Mouse (Mus musculus) neutrophil, adult 5-6 weeks (primary cell): ENCODE data around the gene Klhdc4. TPM values are rescaled to one million over a fixed set of nuclear protein-coding genes. Genes with fewer than 3 reads are reported as not detected.
A peak's percentile ranks its signal among the peaks of the same experiment; 100 is the strongest.

Source experiments
- ATAC-seq: fragments of 151-379, 151-347 bp; 2 replicates; pipeline ENCODE4 v1.8.0; 2017; ENCODE audit warnings: mild to moderate bottlenecking, moderate TSS enrichment; ENCODE audit not compliant: insufficient number of reproducible peaks, poor library complexity, low FRiP score, severe bottlenecking; ENCODE audit errors: extremely low read depth
- total RNA-seq: library from RNA; stranded (forward); fragments of 200-1000 nt; gene quantifications from 2 replicates; pipeline ENCODE4 v1.2.3, GENCODE M21; 2017

Gene Klhdc4
- total RNA-seq, 1 experiment from 2014 or later: 42.4 TPM

DNA sequence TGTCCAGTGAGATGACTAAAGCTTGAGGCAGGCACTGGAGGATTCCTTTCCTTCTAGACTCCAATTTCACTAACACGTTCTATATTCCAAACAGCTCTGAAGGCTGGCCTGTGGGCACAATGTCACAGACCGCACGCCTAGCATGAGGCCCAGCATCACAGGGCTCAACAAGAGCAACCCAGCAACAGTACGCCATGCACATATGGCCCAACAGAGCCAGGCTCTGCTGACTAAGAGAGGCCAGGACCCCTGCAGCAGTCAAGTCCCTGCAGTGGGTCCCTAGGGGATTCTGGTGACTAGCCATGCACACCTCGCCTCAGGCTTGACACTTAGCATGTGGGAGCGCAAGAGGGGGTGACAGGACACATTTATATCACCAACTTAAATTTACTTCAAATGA is 8.5 kb downstream of the Klhdc4 start:
- no peak for ATAC-seq

- no peak for ATAC-seq
These were observed 11.1 kb downstream of the Klhdc4 start for GRCm38 (mm10) chr8:121818226-121818625.

DNA sequence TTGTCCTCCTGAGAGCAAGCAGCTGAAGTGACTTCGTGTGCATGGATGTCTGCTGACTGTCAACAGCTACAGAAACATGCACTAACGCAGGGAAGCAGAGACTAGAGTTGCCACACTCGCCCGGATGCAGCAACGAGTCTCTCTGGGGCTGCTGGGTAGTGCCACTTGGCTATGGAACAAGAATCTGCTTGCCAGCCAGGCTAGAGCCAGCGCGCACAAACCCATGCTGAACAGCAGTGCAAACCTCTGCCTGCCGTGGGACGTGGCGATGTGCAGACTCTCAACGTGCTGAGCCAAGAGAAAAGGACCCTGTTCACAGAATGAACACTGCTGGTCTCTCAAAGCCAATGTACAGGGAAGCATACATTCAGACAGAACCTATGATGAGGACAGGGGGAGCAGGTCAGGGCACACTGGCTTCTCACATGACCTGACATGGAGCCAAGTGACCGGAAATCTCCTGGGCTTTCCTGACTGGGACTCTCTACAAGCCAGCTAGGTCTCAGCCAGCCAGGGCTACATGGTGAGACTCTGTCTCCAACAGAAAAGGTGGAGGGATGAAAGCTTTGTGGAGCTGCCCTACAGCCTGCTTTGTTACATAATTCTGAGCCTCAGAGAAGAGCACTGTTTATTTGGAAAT is 17.3 kb downstream of the Klhdc4 start:
- ATAC-seq: no peak

GRCm38 (mm10) chr8:121811502-121811901 is 17.9 kb downstream of the Klhdc4 start:
- ATAC-seq: no peak

GRCm38 (mm10) chr8:121809524-121810155 is 19.7 kb downstream of the Klhdc4 start:
- ATAC-seq: no peak

DNA sequence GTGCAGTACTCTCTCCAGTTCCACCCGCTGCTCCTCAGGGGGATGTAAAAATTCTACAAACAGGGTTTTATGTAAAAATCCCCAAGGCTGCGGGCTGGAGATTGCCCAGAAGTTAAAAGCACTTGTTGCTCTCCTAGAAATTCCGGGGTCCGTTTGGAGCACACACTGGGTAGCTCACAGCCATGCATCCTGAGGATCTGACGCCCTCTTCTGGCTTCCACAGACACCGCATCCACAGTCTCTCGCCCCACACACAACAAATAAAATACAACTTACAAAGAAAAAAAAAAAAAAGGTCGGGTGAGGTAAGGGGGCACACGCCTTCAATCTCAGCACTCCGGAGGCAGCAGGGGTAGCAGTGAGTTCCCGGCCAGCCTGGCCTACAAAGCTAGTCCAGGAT is 21.3 kb downstream of the Klhdc4 start:
- no peak for ATAC-seq

GRCm38 (mm10) chr8:121806126-121806525 is 23.2 kb downstream of the Klhdc4 start:
- peak; percentile 89 for ATAC-seq

DNA sequence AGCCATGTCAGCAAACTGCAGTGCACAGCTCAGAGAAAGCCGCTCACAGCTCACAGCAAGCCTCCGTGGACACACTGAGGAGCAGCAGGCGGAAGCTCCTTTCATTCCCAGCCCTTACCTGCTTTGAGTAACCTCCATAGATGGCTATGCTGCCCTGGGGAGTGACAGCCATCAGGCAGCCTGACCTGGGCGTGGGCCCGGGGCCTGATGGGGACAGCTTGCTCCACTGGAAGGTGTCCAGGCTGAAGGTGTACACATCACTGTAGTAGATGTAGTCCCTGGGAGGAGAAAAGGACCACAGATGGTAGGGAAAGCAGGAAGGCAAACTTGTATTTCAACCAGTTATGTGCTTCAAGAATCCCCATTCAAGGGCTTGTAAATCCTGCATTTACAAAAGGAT is 24.5 kb downstream of the Klhdc4 start:
- no peak for ATAC-seq

GRCm38 (mm10) chr8:121798401-121798800 is 31.0 kb downstream of the Klhdc4 start:
- ATAC-seq: no peak

DNA sequence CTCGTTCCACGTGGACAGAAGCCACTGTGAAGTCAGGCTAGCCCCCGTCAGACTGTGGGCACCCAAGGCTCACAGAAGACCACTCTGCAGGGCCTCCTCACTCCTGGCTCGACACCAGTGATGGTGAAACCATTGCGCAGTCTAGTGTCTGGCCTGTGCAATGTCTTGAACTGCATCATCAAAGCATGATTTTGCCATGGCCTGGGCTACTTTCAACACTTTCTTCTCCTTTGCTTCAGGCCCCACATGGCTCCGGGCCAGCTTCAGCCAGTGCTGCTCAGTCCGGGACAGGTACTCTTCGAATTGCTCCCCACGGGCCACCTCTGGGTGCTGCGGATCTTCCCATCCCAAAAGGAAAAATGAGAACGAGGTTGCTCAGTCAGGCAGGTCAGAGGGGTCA is 33.0 kb downstream of the Klhdc4 start:
- ATAC-seq: peak; percentile 31; the same call in 1 of the 2 replicates

DNA sequence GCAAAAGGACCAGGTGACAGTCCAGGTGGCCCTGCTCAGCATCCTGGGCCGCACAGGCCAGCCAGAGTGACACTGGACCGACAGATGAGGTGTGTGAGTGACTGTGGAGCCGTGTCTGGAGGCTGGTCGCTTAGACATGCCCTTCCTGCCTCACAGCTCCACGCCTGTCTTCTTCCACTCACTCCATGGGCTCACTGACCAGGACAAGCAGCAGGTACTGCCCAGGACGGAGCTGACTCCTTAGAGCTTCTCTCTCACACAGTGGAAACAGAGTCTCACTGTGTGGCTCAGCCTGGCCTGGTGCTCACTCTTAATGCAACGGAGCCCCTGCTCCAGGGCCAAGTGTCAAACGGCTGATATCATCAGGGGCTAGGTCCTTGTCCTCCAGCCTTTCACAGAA is 33.9 kb downstream of the Klhdc4 start:
- no peak for ATAC-seq

- ATAC-seq: no peak
These were observed 35.2 kb downstream of the Klhdc4 start for GRCm38 (mm10) chr8:121794151-121794550.

DNA sequence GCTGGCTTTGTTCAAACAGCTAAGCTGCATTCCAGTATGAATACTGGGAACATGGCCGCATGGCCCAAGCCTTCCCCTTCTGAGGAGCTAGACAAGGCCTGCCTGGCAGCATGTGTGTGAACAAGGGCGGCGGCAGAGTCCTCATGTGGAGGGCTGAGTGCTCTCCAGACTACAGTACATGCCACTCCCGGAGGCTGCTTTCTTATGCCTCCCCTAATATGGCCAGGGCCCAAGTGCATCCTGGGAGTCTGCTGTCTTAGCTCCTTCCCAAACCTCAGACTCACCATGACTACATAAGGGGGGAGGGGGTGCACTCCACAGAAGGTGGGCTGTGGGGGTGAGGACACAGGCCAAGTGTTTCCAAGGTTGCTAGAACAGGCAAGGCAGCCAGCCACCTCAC is 36.7 kb downstream of the Klhdc4 start:
- no peak for ATAC-seq

- peak; percentile 77 for ATAC-seq
These were observed 37.2 kb downstream of the Klhdc4 start for GRCm38 (mm10) chr8:121792159-121792558.

GRCm38 (mm10) chr8:121788786-121789185 is 40.6 kb downstream of the Klhdc4 start:
- ATAC-seq: no peak

DNA sequence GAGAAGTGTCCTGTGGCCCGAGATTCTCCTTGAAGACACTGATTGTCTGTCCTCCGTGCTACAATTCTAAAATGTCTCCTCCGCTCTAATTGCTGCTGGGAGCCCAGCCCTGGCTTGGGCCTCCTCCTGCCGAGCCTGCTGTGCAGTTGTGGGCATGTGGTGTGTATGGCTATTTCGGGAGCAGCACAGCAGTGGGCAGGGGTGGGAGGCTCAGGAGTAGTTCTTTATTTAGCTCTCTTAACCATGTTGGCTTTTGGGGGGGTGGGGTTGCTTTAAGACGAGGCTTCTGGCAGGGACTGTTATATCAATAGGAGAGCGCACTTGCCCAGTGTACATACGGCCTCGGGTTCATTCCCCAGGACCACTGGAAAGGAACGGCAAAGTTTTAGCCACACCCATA is 42.8 kb downstream of the Klhdc4 start:
- no peak for ATAC-seq

GRCm38 (mm10) chr8:121782493-121782892 is 46.9 kb downstream of the Klhdc4 start:
- ATAC-seq: no peak

GRCm38 (mm10) chr8:121773876-121774275 is 55.5 kb downstream of the Klhdc4 start:
- no peak for ATAC-seq

DNA sequence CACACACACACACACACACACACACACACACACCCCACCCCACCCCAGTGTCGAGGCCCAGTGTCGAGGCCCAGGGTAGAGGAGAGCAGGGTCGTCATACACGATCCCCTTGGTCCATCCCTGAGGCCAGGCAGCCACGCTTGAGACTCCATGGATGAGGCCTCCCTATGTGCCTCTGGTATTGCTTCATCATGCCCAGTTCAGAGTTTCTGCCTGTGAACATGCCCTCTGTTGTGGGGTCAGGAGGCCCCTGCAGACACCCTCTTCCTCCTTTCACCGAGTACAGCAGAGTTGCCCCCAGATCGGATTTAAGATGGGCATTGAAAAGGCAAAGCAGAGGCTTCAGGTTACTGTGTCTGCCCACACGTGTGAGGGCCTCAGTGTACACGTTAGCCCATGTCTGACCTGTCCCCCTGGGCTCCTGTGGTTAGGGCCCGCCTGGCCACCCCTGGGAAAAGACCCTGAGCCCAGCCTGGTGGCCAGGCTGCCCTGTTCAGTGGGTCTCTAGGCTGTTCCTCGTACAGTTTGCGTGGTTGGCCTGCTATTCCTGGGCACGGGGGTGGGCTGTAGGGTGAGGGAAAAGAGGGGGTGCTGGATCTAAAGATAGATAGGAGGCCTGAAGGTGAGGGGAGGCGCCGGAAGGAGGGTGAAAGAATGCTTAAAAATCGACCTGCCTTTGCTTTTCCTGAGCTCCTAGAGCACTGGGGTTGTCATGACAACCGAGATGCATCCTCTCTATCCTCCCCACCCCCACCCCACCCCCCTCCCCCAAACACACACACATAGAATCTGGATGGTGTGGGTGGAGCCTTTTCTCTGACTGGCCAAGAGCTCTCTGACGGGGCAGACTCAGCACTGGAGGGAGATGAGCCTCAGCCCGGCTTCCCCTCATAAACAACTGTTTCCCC is 58.3 kb downstream of the Klhdc4 start:
- no peak for ATAC-seq

GRCm38 (mm10) chr8:121769621-121770020 is 59.7 kb downstream of the Klhdc4 start:
- ATAC-seq: no peak
